ENCODE assay signal across 8 mouse cellular contexts in genomic region chr6:140193084-140193939, GRCm38 (mm10).
A peak's percentile ranks its signal among the peaks of the same experiment; 100 is the strongest.
DNase-seq lines count a peak whose midpoint lies in the region; ATAC-seq and TF ChIP-seq lines count a peak whose summit lies in the region.

No protein-coding gene starts in this region.

- H3K4me1 ChIP-seq in heart, embryonic 11.5 days (ENCODE audit: control insufficient read depth, insufficient read depth, low read length) = no peaks in the 10 kb centered on the region
- no peaks in the 10 kb centered on the region for H3K4me1 ChIP-seq in kidney, postnatal 0 days (replicated peaks; ENCODE audit: insufficient read depth, low read length)
- peaks cover 9% of the 10 kb centered on the region; the same call in 1 of the 2 replicates for H3K4me1 ChIP-seq in midbrain, embryonic 16.5 days (ENCODE audit: control insufficient read depth, insufficient read depth, low read length)

- H3K9ac ChIP-seq in heart, embryonic 11.5 days (ENCODE audit: low read depth, low read length) = no peak overlapping the region
- H3K9ac ChIP-seq in kidney, postnatal 0 days (ENCODE audit: low read depth, low read length) = no peak overlapping the region
- H3K9ac ChIP-seq in midbrain, embryonic 16.5 days (ENCODE audit: low read depth, low read length) = peak overlapping the region; percentile 17; the same call in 1 of the 2 replicates

- H3K9me3 ChIP-seq in heart, embryonic 11.5 days (replicated peaks; ENCODE audit: control insufficient read depth, low read length) = no peaks in the 10 kb centered on the region
- no peaks in the 10 kb centered on the region for H3K9me3 ChIP-seq in kidney, postnatal 0 days (replicated peaks; ENCODE audit: low read length)
- no peaks in the 10 kb centered on the region for H3K9me3 ChIP-seq in midbrain, embryonic 16.5 days (replicated peaks; ENCODE audit: control insufficient read depth, low read length, poor library complexity, severe bottlenecking)

- no peaks in the 10 kb centered on the region for H3K36me3 ChIP-seq in heart, embryonic 11.5 days (ENCODE audit: control insufficient read depth, insufficient read depth, low read length)
- H3K36me3 ChIP-seq in kidney, postnatal 0 days (ENCODE audit: insufficient read depth, low read length) = no peaks in the 10 kb centered on the region
- no peaks in the 10 kb centered on the region for H3K36me3 ChIP-seq in midbrain, embryonic 16.5 days (ENCODE audit: control insufficient read depth, insufficient read depth, low read length)

- H3K27ac ChIP-seq in heart, embryonic 11.5 days (ENCODE audit: low read depth, low read length) = no peak overlapping the region
- 0 out of 2 replicates have a peak overlapping the region, but pooled peaks have one; percentile 19 for H3K27ac ChIP-seq in kidney, postnatal 0 days
- H3K27ac ChIP-seq in midbrain, embryonic 16.5 days (ENCODE audit: low read length) = no peak overlapping the region

- H3K4me3 ChIP-seq in heart, embryonic 11.5 days (ENCODE audit: low read depth, low read length) = no peak overlapping the region
- H3K4me3 ChIP-seq in kidney, postnatal 0 days (replicated peaks; ENCODE audit: low read depth, low read length) = no peak overlapping the region
- H3K4me3 ChIP-seq in midbrain, embryonic 16.5 days (ENCODE audit: low read depth, low read length) = no peak overlapping the region

- H3K4me2 ChIP-seq in heart, embryonic 11.5 days = no peak overlapping the region
- peak overlapping the region; percentile 32; the same call in 1 of the 2 replicates for H3K4me2 ChIP-seq in kidney, postnatal 0 days (ENCODE audit: low read length)
- no peak overlapping the region for H3K4me2 ChIP-seq in midbrain, embryonic 16.5 days (ENCODE audit: low read length)

- H3K27me3 ChIP-seq in heart, embryonic 11.5 days (ENCODE audit: control insufficient read depth, insufficient read depth, low read length) = no peaks in the 10 kb centered on the region
- no peaks in the 10 kb centered on the region for H3K27me3 ChIP-seq in kidney, postnatal 0 days (ENCODE audit: insufficient read depth, low read length)
- H3K27me3 ChIP-seq in midbrain, embryonic 16.5 days (ENCODE audit: control insufficient read depth, insufficient read depth, low read depth, low read length) = no peaks in the 10 kb centered on the region

- WGBS in heart, embryonic 11.5 days (ENCODE audit: insufficient replicate concordance) = 42% methylated on average over 9 of the region's 9 CpGs
- WGBS in kidney, postnatal 0 days = 21% methylated on average over 9 of the region's 9 CpGs
- 27% methylated on average over 9 of the region's 9 CpGs for WGBS in midbrain, embryonic 16.5 days

- TF ChIP-seq CTCF in kidney, postnatal 0 days (IDR thresholded peaks at IDR 0.05; ENCODE audit: low read depth) = no peak

- DNase-seq in heart, adult 18-20 months = peak; percentile 65 to 81
- peak; percentile 58 for DNase-seq in brain, adult 2 months (ENCODE audit: low read depth, low spot score)
- DNase-seq in gastrocnemius, postnatal 25 days = peak; percentile 81
- DNase-seq in kidney, postnatal 0 days (ENCODE audit: low spot score) = peak; percentile 34
- no peak for DNase-seq in spleen, postnatal 4 days (ENCODE audit: low spot score in 2 of 2)

- ATAC-seq in heart, embryonic 11.5 days (replicated peaks; ENCODE audit: insufficient number of reproducible peaks, low FRiP score, low TSS enrichment) = no peak; the same call in 1 of the 2 replicates
- ATAC-seq in kidney, postnatal 0 days (replicated peaks; ENCODE audit: low FRiP score, low read depth) = peak; percentile 61
- ATAC-seq in midbrain, embryonic 16.5 days = peak; percentile 57
- ATAC-seq in megakaryocyte progenitor cell, adult 5-6 weeks (replicated peaks; ENCODE audit: poor library complexity) = no peak

Comparison
In these comparisons a context has a peak if more than half of its experiments do, and no peak if none do; other contexts are left out.
1. DNase-seq: peak in heart, adult 18-20 months (2 of 2), brain, adult 2 months (single experiment), gastrocnemius, postnatal 25 days (single experiment) and kidney, postnatal 0 days (single experiment); none in spleen, postnatal 4 days (0 of 2).
2. ATAC-seq: peak in kidney, postnatal 0 days (single experiment) and midbrain, embryonic 16.5 days (single experiment); none in heart, embryonic 11.5 days (single experiment) and megakaryocyte progenitor cell, adult 5-6 weeks (single experiment).